Mouse (Mus musculus) megakaryocyte-erythroid progenitor cell, adult 5 weeks (primary cell): ENCODE results near the gene B3gnt7. TPM values are rescaled to one million over a fixed set of nuclear protein-coding genes. Genes with fewer than 3 reads are reported as not detected.

ENCODE experiments used
- polyA plus RNA-seq: library from polyadenylated mRNA; stranded (reverse); fragments of >175 nt; gene quantifications from 2 replicates; pipeline ENCODE4 v1.2.3, GENCODE M21; 2012

B3gnt7 gene
- 1.6 and 2.4 TPM in 2 replicates for polyA plus RNA-seq

DNA sequence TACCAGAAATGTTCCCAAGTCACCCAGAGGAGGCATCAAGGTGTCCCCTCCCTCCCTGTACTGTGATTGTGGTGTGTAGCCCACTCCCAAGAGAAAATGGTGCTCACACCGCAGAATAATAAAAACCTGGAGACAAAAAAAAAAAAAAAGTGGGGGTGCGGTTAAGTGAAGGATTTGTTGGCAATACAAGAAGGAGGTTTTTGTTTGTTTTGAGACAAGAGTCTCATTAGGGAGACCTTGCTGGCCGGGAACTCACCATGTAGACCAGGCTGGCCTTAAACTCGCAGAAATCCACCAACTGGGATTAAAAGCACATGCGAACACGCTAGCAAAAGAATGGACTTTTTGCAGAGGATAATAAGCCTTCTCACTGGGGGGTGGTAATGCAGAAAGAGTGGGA lies at the start of gene B3gnt7:
Gene B3gnt7, plus strand, starts transcription at position 301 of the 400 bp plus-strand sequence.

Other genes starting within 250 kb of the B3gnt7 start
- 21.1 and 25.8 TPM in 2 replicates for gene Psmd1, start 238.4 kb upstream of the B3gnt7 start, polyA plus RNA-seq
- gene Htr2b, start 190.9 kb upstream of the B3gnt7 start, polyA plus RNA-seq: not detected in 2 replicates
- 4.1 and 5.6 TPM in 2 replicates for gene Gm21972, start 169.2 kb upstream of the B3gnt7 start, polyA plus RNA-seq
- gene Armc9, start 148.1 kb upstream of the B3gnt7 start, polyA plus RNA-seq: 2.4 and 3.1 TPM in 2 replicates
- gene Ncl, start 56.6 kb downstream of the B3gnt7 start, polyA plus RNA-seq: 965 and 1,628 TPM in 2 replicates
- gene Nmur1, start 123.4 kb downstream of the B3gnt7 start, polyA plus RNA-seq: not detected in 2 replicates
- gene Tex44, start 123.5 kb downstream of the B3gnt7 start, polyA plus RNA-seq: not detected in 2 replicates
- gene Ptma, start 223.9 kb downstream of the B3gnt7 start, polyA plus RNA-seq: 11,220 and 12,314 TPM in 2 replicates